Mouse (Mus musculus) thymus, adult 2 months (tissue): ENCODE measurements around the gene Gadd45b.

Experiments
- CTCF ChIP-seq: fragments of 200-500 bp; IDR thresholded peaks from 2 replicates; pipeline ENCODE4 v1.5.1; 2012; ENCODE audit warnings: mild to moderate bottlenecking, control low read depth, low read length, moderate library complexity, borderline replicate concordance; ENCODE audit not compliant: control insufficient read depth, poor library complexity, insufficient read depth; ENCODE audit errors: extremely low read depth
- POLR2A ChIP-seq: fragments of 200-500 bp; IDR thresholded peaks from 2 replicates; pipeline ENCODE4 v1.6.1; 2012; ENCODE audit warnings: mild to moderate bottlenecking, low read length, control low read depth, moderate library complexity; ENCODE audit not compliant: control insufficient read depth, poor library complexity, insufficient read depth; ENCODE audit errors: extremely low read depth

DNA sequence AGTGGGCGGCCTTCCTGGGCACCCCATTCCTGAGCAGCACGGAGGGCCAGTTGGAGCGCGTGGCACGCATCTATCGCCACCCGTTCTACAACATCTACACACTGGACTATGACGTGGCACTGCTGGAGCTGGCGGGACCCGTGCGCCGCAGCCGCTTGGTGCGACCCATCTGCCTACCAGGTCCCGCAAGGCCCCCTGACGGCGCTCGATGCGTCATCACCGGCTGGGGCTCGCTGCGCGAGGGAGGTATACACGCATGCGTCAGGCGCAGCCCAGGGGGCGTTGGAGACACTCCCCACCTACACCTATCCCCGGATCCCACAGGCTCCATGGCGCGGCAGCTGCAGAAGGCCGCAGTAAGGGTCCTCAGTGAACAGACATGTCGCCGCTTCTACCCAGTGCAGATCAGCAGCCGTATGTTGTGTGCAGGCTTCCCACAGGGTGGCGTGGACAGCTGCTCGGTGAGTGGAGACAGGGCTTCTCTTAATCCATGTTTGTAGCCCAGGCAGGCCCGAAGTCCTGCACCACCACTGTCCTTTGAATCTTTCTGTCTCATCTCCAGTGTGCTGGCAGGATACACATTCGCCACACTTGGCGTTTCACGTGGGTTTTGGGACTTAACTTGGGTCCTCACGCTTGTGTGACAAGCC is 31.9 kb upstream of the Gadd45b start:
- no peak for TF ChIP-seq CTCF
- no peak for TF ChIP-seq POLR2A
